Mouse (Mus musculus) central nervous system, embryonic 11.5 days (tissue): Measurements from ENCODE around the gene Rhbdf2. TPM values are rescaled to one million over a fixed set of nuclear protein-coding genes. Genes with fewer than 3 reads are reported as not detected.

Experiments used
- polyA plus RNA-seq: library from polyadenylated mRNA; depleted of rRNA; stranded (reverse); fragments of >200 nt; gene quantifications from 2 replicates; pipeline ENCODE4 v1.2.3, GENCODE M21; 2012; rRNA removed

Rhbdf2 gene
- polyA plus RNA-seq: 2.6 and 6.7 TPM in 2 replicates

DNA sequence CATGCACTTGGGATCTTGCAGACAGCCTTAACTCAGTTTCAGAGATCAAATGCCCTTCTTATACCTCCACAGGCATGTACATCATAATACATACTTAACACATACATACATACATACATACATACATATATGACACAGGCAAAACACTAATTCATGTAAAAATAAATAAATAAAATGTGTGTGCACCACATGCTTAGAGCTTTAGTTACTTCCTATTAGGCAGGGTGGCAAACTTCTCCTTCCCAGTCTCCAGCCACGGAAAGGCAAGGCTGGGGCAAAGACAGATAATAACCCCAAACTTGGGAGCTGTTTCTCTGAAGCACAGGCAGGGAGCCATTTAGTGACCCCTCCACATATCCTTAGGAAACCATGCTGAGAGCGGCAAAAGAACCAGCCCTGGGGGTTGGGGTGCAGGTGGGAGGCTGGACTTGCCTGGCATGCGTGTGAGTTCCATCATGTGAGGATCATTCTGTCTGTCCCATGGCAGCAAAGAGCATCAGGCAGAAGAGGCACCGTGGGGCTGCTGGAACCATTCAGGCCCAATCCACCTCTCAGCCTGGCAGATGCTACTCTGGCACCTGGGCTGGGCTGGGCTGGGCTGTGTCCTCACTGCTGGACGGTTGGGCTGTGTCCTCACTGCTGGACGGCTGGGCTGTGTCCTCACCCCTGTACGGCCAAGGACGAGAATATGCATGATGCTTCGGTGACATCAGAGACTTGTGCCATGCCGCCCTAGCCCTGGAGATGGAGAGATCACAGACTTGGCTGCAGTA lies at the start of gene Rhbdf2:
Rhbdf2 (minus strand) TSS at position 721 of the 773 bp plus-strand sequence.

DNA sequence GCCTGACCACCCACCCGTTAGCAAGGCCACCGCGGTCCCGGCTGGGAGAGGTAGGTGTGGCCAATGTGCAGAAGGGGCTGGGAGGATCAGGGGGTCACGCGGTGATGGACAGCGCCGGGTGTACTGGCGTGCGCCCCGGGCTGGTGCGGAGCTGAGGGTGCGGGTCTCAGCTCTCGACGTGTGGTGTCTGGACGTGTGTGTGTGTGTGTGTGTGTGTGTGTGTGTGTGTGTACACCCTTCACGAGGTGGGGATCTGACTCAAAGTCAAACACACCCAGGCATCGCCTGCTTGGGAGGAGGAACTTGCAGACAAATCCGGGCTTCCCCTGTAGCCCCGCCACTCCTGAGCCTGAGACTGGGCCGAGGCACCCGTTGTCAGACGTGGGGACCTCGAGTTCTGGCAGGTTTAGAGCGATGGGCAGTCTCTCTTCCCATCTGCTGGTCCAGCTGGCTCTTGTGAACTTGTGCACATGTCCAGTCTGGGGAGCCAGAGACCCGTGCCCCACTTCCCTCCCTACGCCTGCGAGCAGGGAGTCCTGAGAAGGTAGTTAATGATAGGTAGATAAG lies 27.5 kb upstream of the Rhbdf2 start, which contains the start of gene Cygb:
Cygb (minus strand) TSS at position 59 of the 567 bp plus-strand sequence.

DNA sequence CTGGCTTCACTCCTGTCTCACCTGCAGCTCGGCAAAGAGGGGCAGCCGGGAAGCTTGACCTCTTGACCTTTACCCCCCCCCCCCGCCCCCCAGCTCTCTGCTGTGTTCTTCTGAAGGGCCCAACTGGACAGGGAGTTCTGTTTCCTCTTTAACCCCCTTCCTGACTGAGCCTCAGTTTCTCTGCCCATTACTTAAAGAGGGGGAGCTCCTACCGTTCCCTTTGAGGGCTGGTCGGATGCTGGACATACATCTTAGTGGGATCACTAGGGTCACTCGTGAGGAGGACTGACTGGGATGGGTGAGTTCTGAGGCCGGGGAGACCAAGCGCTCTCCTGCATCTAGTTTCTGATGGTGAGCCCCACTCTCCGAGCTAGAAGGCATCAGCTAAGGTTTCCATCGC lies 26.4 kb upstream of the Rhbdf2 start, which contains the start of gene Prcd:
Prcd (plus strand) TSS at position 301 of the 400 bp plus-strand sequence.

DNA sequence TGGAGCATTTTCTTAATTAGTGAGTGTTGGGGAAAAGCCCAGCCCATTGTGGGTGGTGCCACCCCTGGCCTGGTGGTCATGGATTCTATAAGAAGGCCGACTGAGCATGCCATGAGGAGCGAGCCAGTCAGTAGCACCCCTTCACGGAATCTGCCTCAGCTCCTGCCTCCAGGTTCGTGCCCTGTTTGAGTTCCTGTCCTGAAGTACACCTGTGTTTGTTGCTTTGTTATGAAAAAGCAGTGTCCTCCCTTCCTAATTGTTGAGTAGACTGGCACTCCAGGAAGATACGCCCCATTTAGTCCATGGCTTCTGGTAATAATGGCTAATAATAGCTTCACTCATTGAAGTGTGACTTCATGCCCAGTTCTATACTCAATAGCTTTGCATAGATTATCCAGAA lies 40.5 kb downstream of the Rhbdf2 start, which contains the start of gene Aanat:
Aanat (plus strand) TSS at position 123 of the 400 bp plus-strand sequence.

DNA sequence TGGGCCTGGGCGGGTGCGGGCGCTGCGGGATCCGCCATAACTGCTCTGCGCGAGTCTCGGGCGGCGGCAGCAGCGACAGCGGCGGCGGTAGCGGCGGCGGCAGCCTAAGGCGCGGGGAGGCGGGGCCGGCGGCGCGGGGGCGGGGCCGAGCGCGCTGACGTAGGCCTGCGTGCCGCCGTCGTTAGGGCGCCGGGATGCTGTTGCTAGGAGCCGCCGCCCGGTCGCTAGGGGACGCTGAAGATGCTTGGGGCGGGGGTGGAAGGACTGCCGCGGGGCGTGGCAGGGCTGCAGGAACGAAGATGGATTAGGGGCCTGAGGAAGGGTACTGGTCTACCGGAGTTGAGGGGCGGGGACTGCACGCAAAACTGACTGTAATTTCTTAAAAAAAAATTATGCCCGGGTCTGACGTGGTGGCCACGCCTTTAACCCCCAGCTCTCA lies 45.4 kb downstream of the Rhbdf2 start, which contains the start of gene Ube2o:
Ube2o (minus strand) TSS at position 72 of the 439 bp plus-strand sequence.

Other genes with a start within 250 kb of the Rhbdf2 start
- 16.4 and 30.4 TPM in 2 replicates for gene Rnf157, start 214.0 kb downstream of the Rhbdf2 start, polyA plus RNA-seq
- 91.3 and 135 TPM in 2 replicates for gene Ubald2, start 192.9 kb downstream of the Rhbdf2 start, polyA plus RNA-seq
- gene Qrich2, start 160.8 kb downstream of the Rhbdf2 start, polyA plus RNA-seq: 0.12 and 0.14 TPM in 2 replicates
- gene Prpsap1, start 132.8 kb downstream of the Rhbdf2 start, polyA plus RNA-seq: 106 and 131 TPM in 2 replicates
- gene Sphk1, start 96.1 kb downstream of the Rhbdf2 start, polyA plus RNA-seq: 7.0 and 10.9 TPM in 2 replicates
- gene Ube2o, start 45.6 kb downstream of the Rhbdf2 start, polyA plus RNA-seq: 34.7 and 36.3 TPM in 2 replicates
- 0.18 and 0.27 TPM in 2 replicates for gene Aanat, start 40.6 kb downstream of the Rhbdf2 start, polyA plus RNA-seq
- gene Prcd, start 26.5 kb upstream of the Rhbdf2 start, polyA plus RNA-seq: 0.23 and 0.32 TPM in 2 replicates
- gene Cygb, start 27.3 kb upstream of the Rhbdf2 start, polyA plus RNA-seq: 2.0 and 3.7 TPM in 2 replicates
- gene St6galnac1, start 148.5 kb upstream of the Rhbdf2 start, polyA plus RNA-seq: not detected in 2 replicates
- 32.4 and 66.0 TPM in 2 replicates for gene Mxra7, start 201.0 kb upstream of the Rhbdf2 start, polyA plus RNA-seq
- gene Mettl23, start 216.3 kb upstream of the Rhbdf2 start, polyA plus RNA-seq: 28.8 and 42.8 TPM in 2 replicates
- 52.1 and 68.8 TPM in 2 replicates for gene Jmjd6, start 216.4 kb upstream of the Rhbdf2 start, polyA plus RNA-seq
- gene Mfsd11, start 225.4 kb upstream of the Rhbdf2 start, polyA plus RNA-seq: 21.2 and 25.2 TPM in 2 replicates
- gene Srsf2, start 226.1 kb upstream of the Rhbdf2 start, polyA plus RNA-seq: 737 and 742 TPM in 2 replicates